Mouse (Mus musculus): ENCODE data around the gene Dlgap5.
"Not testable (repeated sequence)": the region's sequence is repeated elsewhere in the genome, so short reads cannot be mapped to it uniquely, and the experiment has no call there.

The Dlgap5 gene

GRCm38 (mm10) chr14:47417775-47418665 is at the start of gene Dlgap5:
Dlgap5 (minus strand) TSS chr14:47418407.
- DNase-seq (ENCODE audit: low read depth, low spot score), result peak; percentile 96

GRCm38 (mm10) chr14:47465468-47466175 is 47.4 kb upstream of the Dlgap5 start:
- no peak for DNase-seq (ENCODE audit: low read depth, low spot score)

- DNase-seq (ENCODE audit: low read depth, low spot score), result no peak
Observed at GRCm38 (mm10) chr14:47464426-47464825, 46.2 kb upstream of the Dlgap5 start.

GRCm38 (mm10) chr14:47462877-47463460 is 44.8 kb upstream of the Dlgap5 start:
- DNase-seq (ENCODE audit: low read depth, low spot score), result no peak

GRCm38 (mm10) chr14:47462453-47462852 is 44.2 kb upstream of the Dlgap5 start:
- DNase-seq (ENCODE audit: low read depth, low spot score), result no peak

DNA sequence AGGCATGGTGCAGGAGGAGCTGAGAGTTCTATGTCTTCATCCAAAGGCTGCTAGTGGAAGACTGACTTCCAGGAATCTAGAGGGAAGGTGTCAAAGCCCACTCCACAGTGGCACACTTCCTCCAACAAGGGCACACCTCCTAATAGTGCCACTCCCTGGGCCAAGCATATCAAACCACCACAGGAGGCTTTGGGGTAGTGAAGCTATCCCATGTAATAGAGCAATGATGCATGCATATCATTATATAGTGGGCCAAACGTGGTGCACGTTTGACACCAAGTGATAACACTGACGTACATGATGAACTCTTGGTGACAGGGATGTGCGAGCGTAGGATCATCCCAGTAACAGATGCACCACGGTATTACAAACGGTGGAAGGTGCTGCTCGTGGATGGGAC is 43.8 kb upstream of the Dlgap5 start:
- no peak for DNase-seq (ENCODE audit: low read depth, low spot score)

- no peak for DNase-seq (ENCODE audit: low read depth, low spot score)
Observed at GRCm38 (mm10) chr14:47459556-47459955, 41.3 kb upstream of the Dlgap5 start.

DNA sequence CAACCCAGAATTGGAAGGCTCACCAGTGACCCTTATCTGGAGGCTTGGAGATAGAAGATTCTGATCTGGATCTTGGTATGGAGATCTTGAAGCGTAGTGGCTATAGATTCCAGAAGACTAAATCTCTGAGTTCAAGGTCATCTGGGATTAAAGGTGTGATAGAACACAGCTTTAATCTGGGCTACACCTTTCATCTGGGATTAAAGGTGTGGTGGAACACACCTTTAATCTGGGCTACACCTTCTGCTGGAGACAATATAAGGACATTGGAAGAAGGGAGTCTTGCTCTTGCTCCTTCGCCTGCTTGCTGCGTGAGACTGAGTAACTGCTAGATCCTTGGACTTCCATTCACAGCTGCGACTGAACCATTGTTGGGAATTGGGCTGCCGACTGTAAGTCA is 31.9 kb upstream of the Dlgap5 start, which contains the start of gene Fbxo34:
Gene Fbxo34, plus strand, starts transcription at position 301 of the 400 bp plus-strand sequence.
- DNase-seq (ENCODE audit: low read depth, low spot score), result not testable (repeated sequence)

GRCm38 (mm10) chr14:47445331-47446095 is 27.3 kb upstream of the Dlgap5 start:
- DNase-seq (ENCODE audit: low read depth, low spot score), result no peak

DNA sequence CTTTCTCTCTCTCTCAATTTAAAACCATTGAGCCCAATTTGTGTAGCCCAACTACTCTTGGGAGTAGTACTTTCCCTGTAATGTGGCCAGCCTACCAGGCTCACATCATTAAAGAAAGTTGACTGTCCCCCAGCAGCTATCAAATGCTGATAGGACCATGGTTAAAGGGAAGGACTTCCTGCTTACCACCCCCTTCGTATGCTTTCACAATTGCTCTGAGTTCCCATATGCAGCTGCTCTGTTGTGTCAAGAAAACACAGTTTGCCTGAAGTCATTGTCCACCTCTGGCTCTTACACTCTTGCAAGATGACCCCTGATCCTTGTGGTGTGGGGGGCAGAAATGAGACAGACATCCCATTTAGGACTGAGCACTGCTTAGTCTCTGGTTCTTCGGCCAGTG is 26.7 kb upstream of the Dlgap5 start:
- DNase-seq (ENCODE audit: low read depth, low spot score), result no peak

DNA sequence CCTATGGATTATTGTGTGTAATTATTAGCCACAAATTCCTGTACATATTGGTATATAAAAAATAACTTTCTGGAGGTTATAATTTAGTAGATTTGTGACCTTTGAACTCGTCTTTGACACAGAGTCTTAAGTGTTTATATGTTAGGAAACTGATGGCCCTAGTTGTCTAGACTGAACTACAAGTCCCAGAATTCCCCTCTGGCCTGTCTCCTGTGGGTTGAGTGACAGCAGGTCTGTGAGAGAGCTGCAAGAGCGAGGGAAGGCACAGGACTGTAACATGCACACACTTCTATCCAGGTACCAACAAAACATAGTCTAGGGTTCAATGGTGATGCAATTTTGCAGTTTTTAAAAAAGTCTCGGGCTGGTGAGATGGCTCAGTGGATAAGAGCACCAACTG is 20.7 kb upstream of the Dlgap5 start:
- DNase-seq (ENCODE audit: low read depth, low spot score), result no peak

DNA sequence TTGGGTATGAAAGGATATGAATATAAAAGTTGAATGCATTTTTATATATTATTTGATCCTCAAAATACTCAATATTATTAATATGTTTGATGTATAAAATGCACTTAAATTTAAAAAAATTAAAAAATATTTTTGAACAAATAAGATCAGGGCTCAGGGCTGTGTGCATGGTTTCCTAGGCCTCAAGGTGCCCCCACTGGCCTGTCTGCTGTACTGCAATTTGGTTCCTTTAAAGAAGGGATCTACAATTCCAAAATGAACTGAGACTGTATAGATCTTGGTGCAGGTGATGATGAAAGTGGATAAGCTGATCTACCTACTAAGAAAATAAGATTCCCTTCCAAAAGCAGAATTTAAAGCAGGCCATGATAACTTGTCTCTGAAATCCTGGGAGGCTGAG is 14.8 kb upstream of the Dlgap5 start:
- DNase-seq (ENCODE audit: low read depth, low spot score), result peak; percentile 7

GRCm38 (mm10) chr14:47422466-47422865 is 4.3 kb upstream of the Dlgap5 start:
- no peak for DNase-seq (ENCODE audit: low read depth, low spot score)

DNA sequence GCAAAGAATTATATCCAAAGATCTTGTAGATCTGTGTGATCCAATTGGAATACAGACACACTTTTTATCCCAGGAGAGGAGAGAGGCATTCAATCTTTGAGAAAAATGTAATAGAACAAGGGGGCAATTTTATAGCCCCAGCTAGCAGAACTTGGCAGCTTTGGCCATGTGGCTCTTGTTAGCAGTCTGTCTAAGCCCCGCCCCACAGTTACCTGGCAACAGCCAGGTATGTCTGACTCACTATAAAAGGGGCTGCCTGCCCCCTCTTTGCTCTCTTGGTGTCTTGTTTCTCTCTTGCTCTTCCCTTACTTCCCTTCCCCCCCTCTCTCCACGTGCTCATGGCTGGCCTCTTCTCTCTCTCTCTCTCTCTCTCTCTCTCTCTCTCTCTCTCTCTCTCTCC is 3.4 kb upstream of the Dlgap5 start:
- DNase-seq (ENCODE audit: low read depth, low spot score), result peak; percentile 6

DNA sequence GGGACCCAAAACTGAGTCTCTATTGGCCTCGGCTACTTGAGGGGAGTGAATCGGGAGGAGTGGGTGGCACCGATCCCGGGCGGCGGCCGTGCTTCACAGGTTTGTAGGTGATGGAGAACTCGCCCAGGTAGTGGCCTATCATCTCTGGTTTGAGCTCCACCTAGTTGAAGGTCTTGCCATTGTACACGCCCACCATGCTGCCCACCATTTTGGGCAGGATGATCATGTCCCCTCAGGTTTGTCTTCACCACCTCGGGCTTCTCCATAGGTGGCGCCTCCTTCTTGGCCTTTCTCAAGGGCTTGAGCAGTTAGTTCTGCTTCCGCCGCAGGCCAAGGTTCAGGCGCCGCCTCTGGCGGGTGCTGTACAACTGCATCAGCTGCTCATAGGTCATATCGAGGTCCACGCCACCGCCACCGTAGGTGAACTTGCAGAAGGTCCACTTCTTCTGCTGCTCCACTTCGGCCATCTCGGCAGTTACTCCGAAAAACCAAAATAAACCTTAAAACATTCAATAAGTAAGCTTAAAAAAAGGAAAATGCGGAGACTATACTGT is 1.6 kb upstream of the Dlgap5 start:
- no peak for DNase-seq (ENCODE audit: low read depth, low spot score)

DNA sequence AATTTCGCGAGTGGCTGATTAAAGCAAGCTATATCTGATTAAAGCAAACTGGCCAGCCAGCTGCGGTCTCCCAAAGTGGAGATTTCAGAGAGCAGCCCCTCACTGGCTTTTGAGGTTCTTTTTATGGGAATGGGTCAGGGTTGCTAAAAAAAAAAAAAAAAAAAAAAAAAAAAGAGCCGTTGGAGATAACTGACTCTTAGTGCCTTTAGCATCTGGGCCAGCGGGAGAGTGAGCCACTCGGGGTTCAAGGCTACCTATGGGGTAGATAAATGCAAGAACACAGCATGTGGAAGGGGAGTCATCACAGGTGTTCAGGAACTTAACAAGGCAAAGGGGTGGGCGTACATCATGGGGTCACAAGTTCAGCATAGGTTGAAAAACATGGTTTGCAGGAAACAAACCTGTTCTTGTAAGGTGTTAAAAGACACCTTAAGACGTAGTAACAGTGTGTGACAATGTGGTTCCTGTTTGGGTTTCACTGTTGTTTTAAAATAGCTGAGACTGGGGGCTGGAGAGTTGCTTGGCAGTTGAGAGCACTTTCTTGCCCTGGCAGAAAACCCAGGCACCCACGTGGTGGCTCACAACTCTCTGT is 923 bp upstream of the Dlgap5 start:
- no peak for DNase-seq (ENCODE audit: low read depth, low spot score)

GRCm38 (mm10) chr14:47418666-47418991 is 422 bp upstream of the Dlgap5 start:
- no peak for DNase-seq (ENCODE audit: low read depth, low spot score)

GRCm38 (mm10) chr14:47417346-47417745 is 861 bp downstream of the Dlgap5 start:
- DNase-seq (ENCODE audit: low read depth, low spot score), result peak; percentile 9

- no peak for DNase-seq (ENCODE audit: low read depth, low spot score)
Observed at GRCm38 (mm10) chr14:47406000-47406399, 12.2 kb downstream of the Dlgap5 start.

DNA sequence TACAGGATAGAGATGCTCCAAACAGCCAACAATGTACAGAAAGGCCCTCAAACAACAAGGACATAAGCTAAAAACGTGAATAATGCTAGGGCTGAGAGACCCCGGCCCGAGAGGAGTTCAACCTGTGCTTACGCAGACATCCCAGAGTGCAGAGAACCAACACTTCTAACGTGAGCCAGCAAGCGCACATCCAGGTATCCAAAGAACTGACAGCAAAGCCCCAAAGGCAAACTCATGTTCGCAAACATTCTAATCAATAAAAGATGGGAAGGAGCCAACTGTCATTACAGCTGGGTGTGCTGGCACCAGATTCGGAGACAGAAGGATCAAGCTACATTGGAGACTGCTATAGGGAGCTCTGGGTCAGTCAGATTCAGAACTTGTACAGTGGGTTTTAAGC is 15.5 kb downstream of the Dlgap5 start:
- DNase-seq (ENCODE audit: low read depth, low spot score), result no peak

GRCm38 (mm10) chr14:47396165-47396652 is 22.0 kb downstream of the Dlgap5 start:
- peak; percentile 53 for DNase-seq (ENCODE audit: low read depth, low spot score)
